Mouse (Mus musculus): ENCODE measurements at regions not wholly inside any gene's neighbourhood (a gene's known extent, or its start where the extent isn't known, plus 50 kb on each side); places are given as distances from the start of the nearest gene placed in this dataset.

GRCm38 (mm10) chr2:171638931-171639330 is 404.3 kb downstream of the Cbln4 start:
- no peak overlapping the region for H3K27ac ChIP-seq (ENCODE audit: insufficient read depth, low read depth, low read length)
- no peaks in the 10 kb centered on the region for H3K4me1 ChIP-seq (ENCODE audit: control insufficient read depth, insufficient read depth, insufficient read length, low read length)
- no peaks in the 10 kb centered on the region for H3K36me3 ChIP-seq (ENCODE audit: control insufficient read depth, insufficient read depth, low read length)
- WGBS, result 90% methylated on average over 6 of the region's 6 CpGs
- no peaks in the 10 kb centered on the region for H3K27me3 ChIP-seq (ENCODE audit: control insufficient read depth, insufficient read depth, low read length)
- H3K4me3 ChIP-seq (ENCODE audit: low read depth, low read length), result no peak overlapping the region
- TF ChIP-seq CTCF (IDR thresholded peaks at IDR 0.05; ENCODE audit: extremely low read depth, insufficient read length, insufficient replicate concordance, low read depth, low read length) (no peak), POLR2A (IDR thresholded peaks at IDR 0.05; ENCODE audit: low read depth, low read length) (no peak)

GRCm38 (mm10) chr2:171636837-171637236 is 406.4 kb downstream of the Cbln4 start:
- Histone ChIP-seq H3K4me1 (ENCODE audit: control insufficient read depth, insufficient read depth, insufficient read length, low read length) (peaks cover 6% of the 10 kb centered on the region; the same call in 1 of the 2 replicates), H3K27me3 (ENCODE audit: control insufficient read depth, insufficient read depth, low read length) (no peaks in the 10 kb centered on the region), H3K36me3 (ENCODE audit: control insufficient read depth, insufficient read depth, low read length) (no peaks in the 10 kb centered on the region), H3K4me3 (ENCODE audit: low read depth, low read length) (no peak overlapping the region), H3K27ac (ENCODE audit: insufficient read depth, low read depth, low read length) (no peak overlapping the region)
- TF ChIP-seq POLR2A (IDR thresholded peaks at IDR 0.05; ENCODE audit: low read depth, low read length) (no peak), CTCF (IDR thresholded peaks at IDR 0.05; ENCODE audit: extremely low read depth, insufficient read length, insufficient replicate concordance, low read depth, low read length) (no peak)
- 52% methylated on average over 6 of the region's 6 CpGs for WGBS

- H3K4me3 ChIP-seq (ENCODE audit: low read depth, low read length), result no peak overlapping the region
- H3K27ac ChIP-seq (ENCODE audit: insufficient read depth, low read depth, low read length), result no peak overlapping the region; the same call in 1 of the 2 replicates
- WGBS, result 19% methylated on average over 15 of the region's 15 CpGs
- peaks cover 6% of the 10 kb centered on the region; the same call in 1 of the 2 replicates for H3K4me1 ChIP-seq (ENCODE audit: control insufficient read depth, insufficient read depth, insufficient read length, low read length)
- TF ChIP-seq CTCF (IDR thresholded peaks at IDR 0.05; ENCODE audit: extremely low read depth, insufficient read length, insufficient replicate concordance, low read depth, low read length) (no peak), POLR2A (IDR thresholded peaks at IDR 0.05; ENCODE audit: low read depth, low read length) (no peak)
- no peaks in the 10 kb centered on the region for H3K27me3 ChIP-seq (ENCODE audit: control insufficient read depth, insufficient read depth, low read length)
- no peaks in the 10 kb centered on the region for H3K36me3 ChIP-seq (ENCODE audit: control insufficient read depth, insufficient read depth, low read length)
Observed at GRCm38 (mm10) chr2:171633355-171634097, 409.7 kb downstream of the Cbln4 start.

GRCm38 (mm10) chr2:171630101-171630715 is 413.1 kb downstream of the Cbln4 start:
- TF ChIP-seq CTCF (IDR thresholded peaks at IDR 0.05; ENCODE audit: extremely low read depth, insufficient read length, insufficient replicate concordance, low read depth, low read length) (no peak), POLR2A (IDR thresholded peaks at IDR 0.05; ENCODE audit: low read depth, low read length) (no peak)
- WGBS, result 84% methylated on average over 9 of the region's 9 CpGs
- no peaks in the 10 kb centered on the region for H3K36me3 ChIP-seq (ENCODE audit: control insufficient read depth, insufficient read depth, low read length)
- peaks cover 6% of the 10 kb centered on the region; the same call in 1 of the 2 replicates for H3K4me1 ChIP-seq (ENCODE audit: control insufficient read depth, insufficient read depth, insufficient read length, low read length)
- H3K27ac ChIP-seq (ENCODE audit: insufficient read depth, low read depth, low read length), result no peak overlapping the region
- H3K4me3 ChIP-seq (ENCODE audit: low read depth, low read length), result no peak overlapping the region
- no peaks in the 10 kb centered on the region for H3K27me3 ChIP-seq (ENCODE audit: control insufficient read depth, insufficient read depth, low read length)

GRCm38 (mm10) chr2:171628182-171628850 is 414.9 kb downstream of the Cbln4 start:
- WGBS, result 88% methylated on average over 10 of the region's 10 CpGs
- H3K4me3 ChIP-seq (ENCODE audit: low read depth, low read length), result no peak overlapping the region
- TF ChIP-seq CTCF (IDR thresholded peaks at IDR 0.05; ENCODE audit: extremely low read depth, insufficient read length, insufficient replicate concordance, low read depth, low read length) (no peak), POLR2A (IDR thresholded peaks at IDR 0.05; ENCODE audit: low read depth, low read length) (no peak)
- H3K36me3 ChIP-seq (ENCODE audit: control insufficient read depth, insufficient read depth, low read length), result no peaks in the 10 kb centered on the region
- peaks cover 5% of the 10 kb centered on the region; the same call in 1 of the 2 replicates for H3K4me1 ChIP-seq (ENCODE audit: control insufficient read depth, insufficient read depth, insufficient read length, low read length)
- no peaks in the 10 kb centered on the region for H3K27me3 ChIP-seq (ENCODE audit: control insufficient read depth, insufficient read depth, low read length)
- H3K27ac ChIP-seq (ENCODE audit: insufficient read depth, low read depth, low read length), result no peak overlapping the region

- Histone ChIP-seq H3K36me3 (ENCODE audit: control insufficient read depth, insufficient read depth, low read length) (no peaks in the 10 kb centered on the region), H3K27me3 (ENCODE audit: control insufficient read depth, insufficient read depth, low read length) (no peaks in the 10 kb centered on the region), H3K27ac (ENCODE audit: insufficient read depth, low read depth, low read length) (no peak overlapping the region), H3K4me1 (ENCODE audit: control insufficient read depth, insufficient read depth, insufficient read length, low read length) (no peaks in the 10 kb centered on the region), H3K4me3 (ENCODE audit: low read depth, low read length) (no peak overlapping the region)
- TF ChIP-seq POLR2A (IDR thresholded peaks at IDR 0.05; ENCODE audit: low read depth, low read length), result no peak
- no peak for TF ChIP-seq CTCF (IDR thresholded peaks at IDR 0.05; ENCODE audit: extremely low read depth, insufficient read length, insufficient replicate concordance, low read depth, low read length)
- 82% methylated on average over 5 of the region's 5 CpGs for WGBS
Observed at GRCm38 (mm10) chr2:171620668-171621067, 422.6 kb downstream of the Cbln4 start.

GRCm38 (mm10) chr2:171620253-171620652 is 423.0 kb downstream of the Cbln4 start:
- H3K4me3 ChIP-seq (ENCODE audit: low read depth, low read length), result no peak overlapping the region
- H3K4me1 ChIP-seq (ENCODE audit: control insufficient read depth, insufficient read depth, insufficient read length, low read length), result no peaks in the 10 kb centered on the region
- no peaks in the 10 kb centered on the region for H3K27me3 ChIP-seq (ENCODE audit: control insufficient read depth, insufficient read depth, low read length)
- H3K27ac ChIP-seq (ENCODE audit: insufficient read depth, low read depth, low read length), result no peak overlapping the region
- H3K36me3 ChIP-seq (ENCODE audit: control insufficient read depth, insufficient read depth, low read length), result no peaks in the 10 kb centered on the region
- no peak for TF ChIP-seq CTCF (IDR thresholded peaks at IDR 0.05; ENCODE audit: extremely low read depth, insufficient read length, insufficient replicate concordance, low read depth, low read length)
- no peak for TF ChIP-seq POLR2A (IDR thresholded peaks at IDR 0.05; ENCODE audit: low read depth, low read length)
- WGBS, result 70% methylated on average over 2 of the region's 2 CpGs
